Mouse (Mus musculus): ENCODE data around the gene Insl6. TPM values are rescaled to one million over a fixed set of nuclear protein-coding genes. Genes with fewer than 3 reads are reported as not detected.

Insl6 gene
- total RNA-seq, 2 experiments from 2014 or later = 3.8 to 5.6 TPM

DNA sequence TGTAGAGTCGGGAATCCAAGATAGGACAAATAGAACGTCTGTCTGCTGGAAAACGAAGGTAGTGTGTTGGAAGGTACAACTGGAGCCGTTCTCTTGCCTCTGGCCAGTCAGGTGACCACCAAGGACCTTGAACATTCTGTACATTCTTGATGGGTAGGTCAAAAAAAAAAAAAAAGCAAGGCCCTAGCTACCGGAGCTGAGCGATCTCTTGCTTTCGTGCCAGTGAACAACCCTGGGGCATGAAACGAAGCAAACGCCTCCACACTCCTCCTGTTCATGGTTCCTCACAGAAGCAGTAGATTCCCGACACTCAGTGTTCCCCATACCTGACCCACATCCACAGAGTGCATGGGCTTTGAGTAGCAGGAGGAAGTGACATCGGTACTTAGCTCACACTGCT, 31.1 kb upstream of the Insl6 start:
- ATAC-seq (replicated peaks; ENCODE audit: poor library complexity, severe bottlenecking) = no peak

DNA sequence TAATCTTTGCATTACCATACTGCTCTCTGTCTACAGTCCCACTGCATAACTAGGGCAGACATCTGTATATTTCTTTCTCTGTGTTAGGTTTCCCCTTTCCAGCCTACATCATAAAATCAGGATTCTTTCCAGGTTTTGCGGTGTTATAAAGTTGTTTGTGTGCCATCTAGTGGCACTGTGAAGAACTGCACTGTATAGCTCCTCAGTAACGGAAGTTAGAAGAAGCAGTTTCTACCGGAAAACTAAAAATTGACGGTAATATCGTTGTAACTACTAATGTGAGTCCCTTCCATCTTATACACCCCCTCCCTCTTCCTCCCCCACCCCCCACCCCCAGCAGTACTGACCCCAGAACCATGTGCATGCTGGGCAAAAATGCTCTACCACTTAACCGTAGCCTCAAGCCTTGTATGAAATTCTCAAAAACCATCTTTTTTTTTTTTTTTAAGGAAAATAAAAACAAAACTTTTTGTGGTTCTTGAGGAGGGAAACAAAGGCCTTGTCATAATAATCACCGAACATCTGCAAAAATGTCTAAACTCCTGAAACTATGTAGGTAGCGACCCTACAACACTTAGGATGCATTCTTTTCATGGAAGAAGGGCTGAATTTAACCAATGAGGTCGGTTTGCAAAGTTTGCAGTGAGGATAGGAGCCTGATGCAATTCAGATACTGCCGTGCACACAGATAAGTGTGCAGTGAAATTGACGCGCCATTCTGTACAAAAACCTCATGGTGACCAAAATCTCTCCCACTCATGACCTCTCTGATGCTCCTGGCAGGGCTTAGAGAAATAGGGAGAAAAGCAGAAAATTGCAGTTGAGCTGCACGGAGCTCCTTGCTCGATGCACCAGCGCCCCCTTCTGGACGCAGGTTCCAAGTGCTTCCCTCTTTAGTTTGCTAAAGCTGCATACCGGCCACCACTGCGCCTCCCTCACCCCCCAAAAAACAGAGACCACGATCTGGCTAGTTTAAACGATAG, 30.0 kb upstream of the Insl6 start:
- ATAC-seq (replicated peaks; ENCODE audit: poor library complexity, severe bottlenecking) = peak; percentile 89

DNA sequence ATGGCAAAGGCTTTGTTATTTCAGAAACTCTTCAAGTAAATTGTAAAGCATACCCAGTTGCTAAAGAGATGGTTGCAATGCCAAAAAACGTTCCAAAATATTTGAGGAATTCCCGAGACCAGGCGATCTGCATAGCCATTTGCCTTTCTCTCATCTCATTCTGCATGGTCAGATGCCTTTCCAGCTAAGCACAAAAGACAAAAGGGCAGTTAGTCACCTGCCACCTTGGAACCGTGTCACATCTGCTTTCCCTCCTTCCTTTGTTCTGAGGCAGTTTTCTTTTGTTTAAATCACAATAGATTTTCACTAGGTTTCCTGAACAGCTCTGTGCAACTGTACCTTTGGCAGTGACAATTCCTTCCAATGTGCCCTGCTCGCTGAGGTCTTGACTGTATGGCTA, 25.8 kb upstream of the Insl6 start:
- no peak for ATAC-seq (replicated peaks; ENCODE audit: poor library complexity, severe bottlenecking)

DNA sequence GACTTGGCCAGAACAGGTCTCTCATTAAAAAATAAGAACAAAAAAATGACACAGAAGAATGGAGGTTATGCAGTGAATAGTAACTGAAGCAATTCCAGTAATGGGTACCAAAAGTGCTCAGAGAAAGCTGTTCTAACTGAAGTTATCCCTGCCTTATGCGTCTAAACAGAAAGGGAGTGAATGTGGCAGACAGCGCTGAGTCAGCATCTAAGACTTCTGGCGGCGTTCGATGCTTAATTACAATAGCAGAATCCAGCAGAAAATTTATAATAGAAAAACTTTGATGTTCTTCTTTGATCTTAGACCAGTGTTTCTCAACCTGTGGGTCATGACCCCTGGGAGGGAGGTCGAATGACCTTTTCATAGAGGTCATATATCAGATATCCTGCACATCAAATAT, 20.5 kb upstream of the Insl6 start:
- ATAC-seq (replicated peaks; ENCODE audit: poor library complexity, severe bottlenecking) = no peak

DNA sequence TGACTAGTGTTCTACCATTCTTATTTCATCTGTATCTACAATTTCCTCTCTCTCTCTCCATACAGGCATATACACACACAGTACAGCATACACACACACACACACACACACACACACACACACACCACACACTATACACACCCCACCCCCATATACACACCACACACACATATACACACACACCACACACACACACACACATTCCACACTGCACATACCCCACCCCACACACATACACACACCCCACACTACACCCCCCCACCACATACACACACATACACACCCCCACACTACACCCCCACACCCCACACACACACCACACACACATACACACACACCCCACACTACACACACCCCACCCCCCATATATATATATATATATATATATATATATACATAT, 19.7 kb upstream of the Insl6 start:
- no peak for ATAC-seq (replicated peaks; ENCODE audit: poor library complexity, severe bottlenecking)

DNA sequence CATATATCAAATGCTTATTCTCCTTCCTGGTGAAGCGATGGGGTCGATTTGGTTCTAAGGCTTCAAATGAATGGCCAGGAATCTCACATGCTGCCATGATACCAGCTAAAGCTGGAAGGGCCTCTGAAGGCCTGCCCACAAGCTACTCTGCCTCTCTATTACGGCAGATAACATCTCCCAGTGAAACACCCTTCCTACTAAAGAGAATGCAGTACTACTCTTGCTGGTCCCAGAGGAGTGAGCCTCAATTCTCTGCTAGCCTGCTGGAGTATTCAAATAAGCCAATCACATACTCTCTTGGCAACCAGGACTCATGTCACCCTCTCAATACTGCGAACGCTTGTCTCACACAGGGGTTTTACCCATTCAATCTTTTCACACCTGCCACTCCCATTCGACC, 17.1 kb upstream of the Insl6 start:
- ATAC-seq (replicated peaks; ENCODE audit: poor library complexity, severe bottlenecking) = no peak

DNA sequence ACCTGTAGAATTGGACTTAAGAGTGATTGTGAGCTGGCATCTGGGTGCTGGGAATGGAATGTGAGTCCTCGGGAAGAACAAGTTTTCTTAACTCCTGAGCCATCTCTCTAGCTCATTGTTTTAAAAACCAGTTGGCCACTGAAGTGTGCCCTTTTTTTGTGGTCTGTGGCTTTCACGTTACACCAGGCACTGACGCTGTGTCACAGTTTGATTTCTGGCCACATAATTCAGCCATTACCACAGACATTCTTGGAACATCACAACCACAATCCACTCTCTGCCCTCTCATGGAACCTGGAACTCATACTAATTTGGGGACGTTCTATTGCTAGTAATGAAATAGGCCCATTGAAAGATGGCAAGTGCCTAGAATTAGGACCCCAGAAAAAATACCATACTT, 15.9 kb upstream of the Insl6 start:
- peak; percentile 46; the same call in 1 of the 2 replicates for ATAC-seq (replicated peaks; ENCODE audit: poor library complexity, severe bottlenecking)

DNA sequence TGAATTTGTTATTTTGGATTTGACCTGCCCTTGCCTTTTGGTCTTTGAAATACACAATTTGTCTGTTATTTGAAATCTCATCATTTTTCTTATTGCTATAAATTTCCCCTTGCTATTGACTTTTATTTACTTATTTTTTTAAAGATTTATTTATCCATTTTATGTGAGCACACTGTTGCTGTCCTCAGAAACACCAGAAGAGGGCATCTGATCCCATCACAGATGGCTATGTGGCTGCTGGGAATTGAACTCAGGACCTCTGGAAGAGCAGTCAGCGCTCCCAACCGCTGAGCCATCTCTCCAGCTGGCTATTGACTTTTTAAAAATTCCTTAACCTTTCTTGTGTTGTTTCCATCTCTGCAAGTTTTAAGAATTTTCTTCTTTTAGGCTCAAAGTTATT, 11.5 kb upstream of the Insl6 start:
- ATAC-seq (replicated peaks; ENCODE audit: poor library complexity, severe bottlenecking) = no peak

DNA sequence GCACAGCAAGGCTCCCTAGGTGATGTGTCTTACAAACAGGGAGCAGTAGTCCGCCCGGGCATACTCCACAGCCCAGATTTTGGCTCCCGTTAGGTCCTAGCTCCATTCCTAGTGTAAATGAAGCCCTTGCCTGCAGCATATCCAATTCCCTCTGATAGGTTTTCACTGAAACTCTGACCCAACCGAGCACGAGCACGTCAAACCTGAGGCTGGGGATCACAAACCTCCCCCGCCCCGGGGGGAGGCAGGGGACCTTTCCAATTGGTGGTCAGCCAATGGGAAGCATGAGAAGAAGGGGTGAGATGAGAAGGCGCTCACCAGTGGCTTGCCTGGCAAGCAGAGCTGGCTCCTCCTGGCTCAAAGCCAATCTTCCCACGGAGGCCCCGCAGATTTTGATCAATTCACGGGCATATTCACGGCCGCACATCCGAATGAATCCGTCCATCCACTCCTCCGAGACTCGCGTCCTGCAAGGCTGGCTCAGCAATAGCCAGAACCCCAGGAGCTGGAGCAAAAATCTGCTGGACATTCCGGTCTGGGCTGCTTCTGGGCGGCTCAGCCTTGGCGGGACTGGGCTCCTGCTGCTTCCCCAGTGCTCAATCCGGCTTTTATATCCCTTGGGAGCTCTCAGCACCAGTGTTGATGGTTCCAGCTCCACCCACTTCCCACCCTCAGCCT, 9.1 kb upstream of the Insl6 start, which contains the start of gene Rln1:
Gene Rln1, minus strand, starts transcription at position 603 of the 678 bp plus-strand sequence.
- ATAC-seq (replicated peaks; ENCODE audit: poor library complexity, severe bottlenecking) = 0 out of 2 replicates have a peak, but pooled peaks have one; percentile 20

DNA sequence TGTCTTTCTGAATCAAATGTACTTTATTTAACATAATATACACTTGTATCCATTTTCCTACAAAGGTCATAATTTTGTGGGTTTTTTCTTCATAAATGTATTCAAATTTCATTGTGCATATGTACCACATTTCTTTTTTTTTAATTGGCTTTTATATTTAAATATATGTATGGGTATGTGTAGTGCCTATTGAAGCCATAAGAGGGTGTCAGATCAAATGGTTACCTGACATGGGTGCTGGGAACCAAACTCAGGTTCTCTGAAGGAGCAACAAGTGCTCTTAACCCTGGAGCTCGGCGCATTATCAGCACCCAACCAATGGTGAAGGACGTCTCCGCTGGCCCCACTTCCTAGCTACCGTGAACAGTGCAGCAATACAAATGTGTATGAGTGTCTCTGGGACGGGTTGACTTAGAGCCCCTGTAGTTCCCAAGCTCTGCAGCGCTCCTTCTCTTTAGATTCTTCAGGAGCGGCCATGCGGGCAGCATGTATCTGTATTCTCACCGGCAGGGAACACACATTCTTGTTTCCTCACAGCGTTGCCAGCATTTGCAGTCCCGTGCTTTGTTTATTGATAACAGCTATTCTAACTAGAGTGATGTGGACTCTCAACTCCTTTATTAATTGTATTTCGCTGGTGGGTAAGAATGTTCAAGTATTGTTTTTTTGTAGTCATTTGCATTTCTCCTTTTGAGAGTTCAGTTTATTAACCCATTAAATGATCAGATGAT, 1.8 kb upstream of the Insl6 start:
- ATAC-seq (replicated peaks; ENCODE audit: poor library complexity, severe bottlenecking) = no peak

DNA sequence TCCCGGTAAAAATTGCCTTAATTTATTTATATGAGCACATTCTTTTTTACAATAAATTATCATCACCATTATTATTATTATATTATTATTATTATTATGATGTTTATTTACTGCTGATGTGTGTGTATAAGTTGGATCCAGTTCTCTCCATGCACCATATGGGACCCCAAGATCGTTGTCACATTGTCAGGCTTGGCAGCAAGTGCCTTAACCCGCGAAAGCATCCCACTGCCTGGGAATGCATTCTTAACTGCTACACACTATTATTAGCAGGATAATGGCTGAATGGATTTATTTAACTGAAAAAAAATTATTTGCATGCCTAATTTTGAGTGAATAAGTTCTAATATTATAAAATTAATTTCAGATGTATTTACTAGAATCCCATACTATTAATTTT, 1.2 kb upstream of the Insl6 start:
- ATAC-seq (replicated peaks; ENCODE audit: poor library complexity, severe bottlenecking) = no peak

DNA sequence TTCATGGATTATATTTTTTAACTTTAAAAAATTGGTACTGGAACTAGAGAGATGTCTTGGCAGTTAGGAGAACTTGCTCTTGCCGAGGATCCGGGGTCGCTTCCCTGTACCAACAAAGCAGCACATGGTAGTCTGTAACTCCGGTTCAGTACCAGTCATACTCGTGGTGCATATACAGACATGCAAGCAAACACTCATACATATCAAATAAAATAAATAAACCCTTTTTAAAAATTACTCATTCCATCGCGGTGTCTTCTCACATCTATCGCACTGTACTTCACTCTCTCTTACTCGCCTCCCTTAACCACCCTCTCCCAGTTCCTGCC, 660 bp upstream of the Insl6 start:
- ATAC-seq (replicated peaks; ENCODE audit: poor library complexity, severe bottlenecking) = no peak

DNA sequence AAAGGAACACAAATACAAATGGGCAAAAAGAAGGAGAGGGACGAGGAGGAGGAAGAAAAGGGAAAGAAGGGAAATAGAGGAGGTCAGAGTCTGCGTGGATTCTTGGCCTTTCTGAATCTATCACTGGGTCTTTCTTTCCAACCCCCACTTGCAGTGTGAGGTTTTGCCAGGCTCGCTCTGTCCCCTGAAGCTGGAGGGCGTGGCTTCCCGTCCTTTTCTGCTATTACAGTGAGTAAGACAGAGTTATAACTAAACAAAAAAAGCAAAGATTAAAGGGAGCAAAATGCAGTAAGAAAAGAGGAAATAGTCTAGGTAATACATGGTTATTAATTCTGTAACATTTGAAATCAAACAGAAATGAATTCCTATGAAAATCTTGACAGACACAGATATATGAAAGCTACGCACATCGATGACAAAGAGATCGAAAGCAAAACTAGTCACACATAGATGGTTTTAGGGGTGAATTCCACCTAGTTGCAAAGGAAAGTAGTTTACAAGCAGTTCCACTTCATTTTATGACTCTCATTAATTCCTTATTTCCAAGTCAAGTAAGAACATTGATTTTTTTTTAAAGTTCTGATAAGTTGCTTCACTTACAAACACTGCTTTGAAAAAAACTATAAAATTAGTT, 1.6 kb downstream of the Insl6 start:
- ATAC-seq (replicated peaks; ENCODE audit: poor library complexity, severe bottlenecking) = 0 out of 2 replicates have a peak, but pooled peaks have one; percentile 19

DNA sequence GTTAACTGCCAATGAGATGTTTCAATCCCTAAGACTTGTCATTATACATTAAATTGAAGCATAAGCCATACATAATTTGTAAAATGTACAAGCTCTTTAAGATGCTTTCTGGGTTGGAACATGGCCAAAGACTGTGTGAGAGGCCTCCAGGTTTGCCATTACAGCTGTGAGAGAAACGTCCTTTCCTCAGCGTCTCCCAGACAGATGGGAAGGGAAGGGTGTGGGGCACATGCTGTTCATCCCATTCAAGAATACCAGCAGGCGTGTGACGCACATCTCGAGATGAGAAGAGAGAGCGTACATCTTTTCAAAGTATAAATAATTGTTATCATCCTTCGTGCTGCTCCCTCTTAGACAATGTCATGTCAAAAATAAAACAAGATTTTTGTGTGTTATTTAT, 12.5 kb downstream of the Insl6 start:
- ATAC-seq (replicated peaks; ENCODE audit: poor library complexity, severe bottlenecking) = no peak

DNA sequence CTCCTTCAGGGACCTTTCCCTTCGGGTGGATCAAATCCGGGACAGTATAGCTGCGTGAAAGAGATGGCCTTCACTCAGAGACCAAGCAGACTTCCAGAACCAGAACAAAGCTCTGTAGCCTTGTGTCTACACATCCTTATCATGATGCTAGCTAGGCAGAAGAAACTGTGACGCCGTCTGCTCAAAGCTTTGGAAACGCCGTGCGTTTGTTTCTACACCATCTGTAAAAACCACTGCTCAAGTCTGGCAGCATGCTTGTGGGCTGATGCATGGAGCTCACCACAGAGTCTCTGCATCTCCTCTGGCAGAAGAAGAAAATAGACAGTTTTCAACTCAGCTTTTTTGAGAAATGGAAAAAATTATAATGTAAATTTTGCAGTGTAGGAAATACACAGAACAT, 13.4 kb downstream of the Insl6 start:
- ATAC-seq (replicated peaks; ENCODE audit: poor library complexity, severe bottlenecking) = no peak

DNA sequence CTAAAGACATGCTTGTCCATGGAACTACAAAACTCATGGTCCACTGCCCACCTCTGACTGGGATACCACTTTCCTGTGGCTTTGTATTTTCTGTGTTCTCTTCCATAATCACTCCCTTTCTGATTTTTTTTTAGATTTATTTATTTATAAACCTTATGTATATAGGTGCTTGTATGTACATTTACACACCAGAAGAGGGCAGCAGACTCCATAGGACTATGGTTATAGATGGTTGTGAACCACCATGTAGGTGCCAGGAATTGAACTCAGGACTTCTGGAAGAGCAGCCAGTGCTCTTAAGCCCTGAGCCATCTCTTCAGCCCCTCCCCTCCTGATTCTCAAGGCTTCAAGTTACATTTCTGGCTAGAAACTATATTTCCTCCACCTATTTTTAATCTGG, 16.3 kb downstream of the Insl6 start:
- ATAC-seq (replicated peaks; ENCODE audit: poor library complexity, severe bottlenecking) = no peak

DNA sequence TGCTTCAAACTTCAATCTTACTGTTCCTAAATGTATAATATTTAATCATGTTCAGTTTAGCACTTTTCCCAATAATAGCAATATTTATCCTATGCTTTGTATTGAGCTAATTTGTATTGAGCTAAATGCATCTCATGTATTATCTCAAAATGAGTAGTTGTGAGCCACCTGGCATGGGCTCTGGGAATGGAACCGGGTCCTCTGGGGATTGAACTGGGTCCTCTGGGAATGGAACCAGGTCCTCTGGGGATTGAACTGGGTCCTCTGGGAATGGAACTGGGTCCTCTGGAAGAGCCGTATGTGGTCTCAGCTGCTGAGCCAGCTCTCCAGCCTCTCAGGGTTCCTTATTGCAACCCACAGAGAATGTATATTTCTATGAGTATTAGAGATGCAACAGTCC, 23.0 kb downstream of the Insl6 start:
- no peak for ATAC-seq (replicated peaks; ENCODE audit: poor library complexity, severe bottlenecking)

DNA sequence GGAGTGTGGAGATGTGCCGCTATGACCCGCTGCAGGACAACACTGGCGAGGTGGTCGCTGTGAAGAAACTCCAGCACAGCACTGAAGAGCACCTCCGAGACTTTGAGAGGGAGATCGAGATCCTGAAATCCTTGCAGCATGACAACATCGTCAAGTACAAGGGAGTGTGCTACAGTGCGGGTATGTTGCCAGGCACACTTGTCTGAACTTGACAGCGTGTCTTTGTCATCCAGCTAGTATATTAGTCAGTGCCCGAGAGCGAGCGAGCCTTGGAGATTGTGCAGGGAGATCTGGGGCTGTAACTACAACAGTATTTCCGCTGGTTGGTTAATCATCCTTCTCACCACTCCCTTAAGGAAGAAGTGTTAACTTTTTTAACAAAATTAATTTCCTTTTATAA, 24.2 kb downstream of the Insl6 start:
- no peak for ATAC-seq (replicated peaks; ENCODE audit: poor library complexity, severe bottlenecking)

DNA sequence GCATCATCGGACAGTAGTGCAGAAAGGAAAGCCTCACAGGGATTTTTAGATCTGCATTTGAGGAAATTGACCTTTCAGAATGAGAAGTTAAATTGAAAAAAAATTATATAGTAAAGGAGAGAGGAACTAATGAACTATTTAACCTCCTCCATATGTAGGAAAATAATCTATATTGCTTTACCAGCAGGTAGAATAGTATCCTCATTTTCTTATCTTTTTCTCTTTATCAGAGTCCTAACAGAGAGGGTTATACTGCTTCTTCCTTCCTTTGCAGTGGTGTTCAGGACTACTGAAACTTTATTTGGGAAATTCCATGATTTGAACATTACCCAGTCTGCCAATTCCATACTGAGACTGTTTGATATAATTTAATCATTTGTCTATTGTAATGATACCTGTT, 27.8 kb downstream of the Insl6 start:
- ATAC-seq (replicated peaks; ENCODE audit: poor library complexity, severe bottlenecking) = no peak

DNA sequence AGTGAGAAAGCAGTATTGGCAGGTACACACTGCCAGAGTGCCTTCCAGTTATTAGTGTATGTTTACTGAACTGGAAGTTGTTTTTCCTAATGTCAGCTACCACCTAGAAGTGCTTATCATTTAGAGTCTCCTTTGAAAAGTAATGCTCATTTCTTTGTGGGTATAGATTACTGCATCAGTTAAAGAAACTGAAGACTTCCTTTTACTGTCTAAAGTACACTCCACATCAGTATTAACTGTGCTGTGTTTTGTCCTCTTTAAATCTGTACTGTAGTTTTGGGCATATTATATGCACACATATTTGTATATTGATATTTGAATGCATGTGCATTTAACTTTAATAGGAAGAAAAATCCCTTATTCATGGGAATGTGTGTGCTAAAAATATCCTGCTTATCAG, 29.0 kb downstream of the Insl6 start:
- ATAC-seq (replicated peaks; ENCODE audit: poor library complexity, severe bottlenecking) = no peak

DNA sequence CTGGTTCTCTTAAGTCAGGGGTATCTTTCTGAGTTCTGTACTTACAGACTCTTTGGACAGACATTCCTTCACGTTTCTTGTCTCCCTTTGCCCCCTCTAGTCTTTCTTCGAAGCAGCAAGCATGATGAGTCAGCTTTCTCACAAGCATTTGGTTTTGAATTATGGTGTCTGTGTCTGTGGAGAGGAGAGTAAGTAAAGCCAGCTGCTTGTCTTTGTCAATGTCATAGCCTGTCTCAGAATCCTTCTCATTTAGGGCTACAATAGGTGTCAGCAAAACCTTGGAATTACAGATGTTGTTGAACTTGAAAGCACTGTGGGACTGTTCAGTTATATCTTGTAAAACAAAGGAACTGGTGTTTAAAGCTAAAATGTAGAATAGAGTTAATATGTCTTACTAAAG, 30.4 kb downstream of the Insl6 start:
- ATAC-seq (replicated peaks; ENCODE audit: poor library complexity, severe bottlenecking) = no peak

All from granulocyte monocyte progenitor cell, adult 5-6 weeks (primary cell).